Mouse (Mus musculus): ENCODE measurements around the gene Pglyrp1.

DNA sequence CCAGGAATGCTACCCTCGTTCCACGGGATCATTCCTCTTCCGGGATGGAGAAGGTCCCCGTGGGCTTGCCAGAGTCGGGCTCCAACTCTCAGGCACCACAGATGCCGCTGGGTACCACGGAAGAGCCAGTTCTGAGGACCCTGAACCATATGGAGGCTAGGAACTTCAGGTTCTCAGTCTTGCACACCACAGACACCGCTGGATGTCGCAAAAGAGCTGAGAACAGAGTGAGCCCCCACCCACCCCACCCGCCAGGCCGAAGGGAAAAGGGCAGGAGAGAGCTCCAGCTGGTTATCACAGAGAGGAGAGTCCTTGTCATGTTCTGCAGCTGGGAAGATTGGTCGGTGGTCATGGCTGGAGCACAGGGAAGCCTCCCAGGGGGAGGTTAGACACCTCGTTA lies 38.8 kb upstream of the Pglyrp1 start:
- TF ChIP-seq GATA1 (IDR thresholded peaks at IDR 0.05; ENCODE audit: low read length): no peak
- no peak for TF ChIP-seq TAL1 (IDR thresholded peaks at IDR 0.05; ENCODE audit: low read length)
